Mouse (Mus musculus): ENCODE results near the gene Klk5.

Klk5 gene

DNA sequence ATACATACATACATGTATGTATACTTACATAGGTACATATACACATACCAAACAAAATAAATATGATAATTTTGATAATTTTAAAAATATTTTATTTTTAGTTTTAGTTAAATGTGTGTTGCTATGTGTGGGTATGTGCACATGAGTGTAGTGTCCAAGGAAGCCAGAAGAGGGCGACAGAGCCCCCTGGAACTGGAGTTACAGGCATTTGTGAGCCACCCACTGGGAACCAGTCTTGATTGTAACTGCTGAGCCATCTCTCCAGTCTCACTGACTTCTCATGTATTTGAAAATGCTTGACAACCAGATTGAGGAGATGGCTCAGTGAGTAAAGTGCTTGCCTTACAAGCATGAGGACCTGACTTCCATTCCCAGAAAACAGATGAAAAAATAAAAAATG is 36.5 kb downstream of the Klk5 start:
- no peak for DNase-seq

DNA sequence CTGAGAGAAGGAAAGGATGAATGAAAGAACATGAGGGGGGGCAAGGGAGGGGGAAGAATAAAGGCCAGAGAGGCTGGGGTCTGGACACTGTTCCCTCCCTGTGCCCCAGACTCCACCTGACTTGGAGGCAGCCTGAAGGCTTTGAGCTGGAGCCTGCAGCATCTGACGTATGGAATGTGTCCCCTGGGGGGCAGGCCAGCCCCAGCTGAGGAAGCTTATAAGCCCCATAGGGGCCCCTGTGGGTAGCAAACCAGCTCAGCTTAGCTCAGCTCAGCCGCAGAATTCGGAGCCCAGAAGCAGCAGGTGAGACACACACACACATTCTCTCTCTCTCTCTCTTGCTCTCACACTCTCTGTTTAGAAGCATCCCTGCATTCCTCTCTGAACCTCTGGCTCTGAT is 39.1 kb downstream of the Klk5 start, which contains the start of gene Klk4:
Klk4 (plus strand) TSS at position 249 of the 400 bp plus-strand sequence.
- DNase-seq = no peak

GRCm38 (mm10) chr7:43882346-43882745 is 40.6 kb downstream of the Klk5 start:
- DNase-seq = no peak

- DNase-seq = no peak
These were observed 41.0 kb downstream of the Klk5 start for GRCm38 (mm10) chr7:43882811-43883210.

- peak; percentile 72 for DNase-seq
These were observed 41.8 kb downstream of the Klk5 start for GRCm38 (mm10) chr7:43883547-43883946.

- no peak for DNase-seq
These were observed 49.6 kb downstream of the Klk5 start for GRCm38 (mm10) chr7:43891365-43891764.

GRCm38 (mm10) chr7:43891788-43892187 is 50.0 kb downstream of the Klk5 start:
- no peak for DNase-seq

- peak; percentile 75 for DNase-seq
These were observed 53.1 kb downstream of the Klk5 start for GRCm38 (mm10) chr7:43894836-43895235.

Data from thymus, postnatal 4 days (tissue).